Mouse (Mus musculus) left cerebral cortex, postnatal 4 days (tissue): Measurements from ENCODE around the gene Il15. TPM values are rescaled to one million over a fixed set of nuclear protein-coding genes. Genes with fewer than 3 reads are reported as not detected.

Experiments
- DNase-seq: peaks from one replicate; pipeline ENCODE4 v3.0.0-alpha.2; 2022
- intact Hi-C: fragments of 180-260 bp; cut with DNase I; formaldehyde crosslinking; loops from one replicate; pipeline ENCODE4 v1.15.1; 2025
- total RNA-seq, 2 experiments: library from RNA; stranded (reverse); gene quantifications; 2 replicates each; pipeline ENCODE4 v1.2.3; 2021

Gene Il15
- total RNA-seq, 2 experiments from 2014 or later = 1.3 TPM; not detected in 1

- DNase-seq = no peak
- intact Hi-C loops = no loop called here
Observed at GRCm38 (mm10) chr8:82370657-82371056, 32.4 kb downstream of the Il15 start.

GRCm38 (mm10) chr8:82361061-82361460, 42.0 kb downstream of the Il15 start:
- intact Hi-C loops = no loop called here
- DNase-seq = no peak

GRCm38 (mm10) chr8:82356091-82356490, 46.9 kb downstream of the Il15 start:
- DNase-seq = no peak
- intact Hi-C loops = loop anchor here (10.0 kb wide), 1 partner anchor 389 kb away; no protein-coding TSS in a partner anchor

- intact Hi-C loops = loop anchor here (10.0 kb wide), 1 partner anchor 393 kb away; no protein-coding TSS in a partner anchor
- DNase-seq = no peak
Observed at GRCm38 (mm10) chr8:82351268-82351943, 51.6 kb downstream of the Il15 start.

DNA sequence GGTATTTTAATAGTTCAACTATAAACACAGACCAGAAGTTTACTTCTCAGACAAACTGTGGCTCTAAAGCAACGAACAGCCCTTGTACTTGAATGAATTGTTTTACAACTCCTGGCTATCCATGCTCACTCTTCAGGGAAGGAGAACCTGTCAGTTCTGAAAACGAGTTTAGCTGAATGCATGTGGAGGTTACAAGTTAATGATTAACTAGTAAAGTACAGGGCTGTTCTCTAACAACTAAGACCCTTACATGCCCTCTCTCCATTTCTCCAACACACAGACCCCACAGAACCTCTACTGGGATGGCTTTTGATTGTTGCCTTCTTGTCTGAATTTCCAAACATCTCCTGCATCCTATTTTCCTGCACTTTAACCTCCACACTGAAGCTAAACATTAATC, 53.7 kb downstream of the Il15 start:
- intact Hi-C loops = no loop called here
- DNase-seq = no peak

- intact Hi-C loops = no loop called here
- no peak for DNase-seq
Observed at GRCm38 (mm10) chr8:82346485-82346884, 56.5 kb downstream of the Il15 start.

DNA sequence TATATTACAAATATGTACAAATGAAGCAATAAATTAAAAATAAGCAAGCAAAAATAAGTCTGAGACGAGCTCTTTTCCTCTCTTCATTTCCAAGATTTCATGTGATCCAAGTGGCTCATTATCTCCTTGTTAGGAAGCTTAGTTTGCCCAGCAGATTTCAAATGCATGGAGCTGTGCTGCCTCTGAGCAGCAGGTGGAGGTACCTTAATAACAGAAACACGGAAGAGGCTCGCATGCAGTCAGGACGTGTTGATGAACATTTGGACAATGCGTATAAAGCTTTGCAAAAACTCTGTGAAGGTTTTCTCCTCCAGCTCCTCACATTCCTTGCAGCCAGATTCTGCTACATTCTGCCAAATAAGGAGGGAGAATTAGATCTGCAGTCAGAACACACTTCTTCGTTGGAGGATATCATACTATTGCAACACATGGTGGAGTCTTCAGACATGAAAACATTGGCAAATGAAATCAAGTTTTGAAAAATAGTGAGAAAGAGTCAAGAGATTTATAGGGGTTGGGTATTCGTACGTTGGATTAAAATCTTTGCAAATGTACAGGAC, 71.3 kb downstream of the Il15 start:
- no peak for DNase-seq
- intact Hi-C loops = no loop called here

- DNase-seq = no peak
- intact Hi-C loops = no loop called here
Observed at GRCm38 (mm10) chr8:82327986-82328652, 74.9 kb downstream of the Il15 start.

DNA sequence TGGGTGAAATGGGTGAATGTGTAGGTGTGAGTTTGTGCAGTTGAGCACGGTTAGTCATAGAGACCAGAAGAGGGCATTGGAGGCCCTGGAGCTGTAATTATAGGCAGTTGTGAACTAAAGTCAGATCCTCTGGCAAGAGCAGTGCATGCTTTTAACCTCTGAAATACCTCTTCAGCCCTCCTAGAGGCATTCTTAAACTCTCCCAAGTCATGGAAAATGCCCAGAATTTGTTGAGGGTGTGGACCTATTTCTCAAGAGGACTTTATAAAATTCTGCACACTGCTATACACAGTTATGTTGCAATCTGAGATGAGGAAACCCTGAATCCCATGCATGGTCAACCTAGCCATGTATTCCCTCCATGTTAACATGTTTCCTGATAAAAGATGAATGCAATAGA, 77.0 kb downstream of the Il15 start:
- intact Hi-C loops = no loop called here
- DNase-seq = no peak

GRCm38 (mm10) chr8:82325586-82325985, 77.4 kb downstream of the Il15 start:
- intact Hi-C loops = no loop called here
- no peak for DNase-seq

DNA sequence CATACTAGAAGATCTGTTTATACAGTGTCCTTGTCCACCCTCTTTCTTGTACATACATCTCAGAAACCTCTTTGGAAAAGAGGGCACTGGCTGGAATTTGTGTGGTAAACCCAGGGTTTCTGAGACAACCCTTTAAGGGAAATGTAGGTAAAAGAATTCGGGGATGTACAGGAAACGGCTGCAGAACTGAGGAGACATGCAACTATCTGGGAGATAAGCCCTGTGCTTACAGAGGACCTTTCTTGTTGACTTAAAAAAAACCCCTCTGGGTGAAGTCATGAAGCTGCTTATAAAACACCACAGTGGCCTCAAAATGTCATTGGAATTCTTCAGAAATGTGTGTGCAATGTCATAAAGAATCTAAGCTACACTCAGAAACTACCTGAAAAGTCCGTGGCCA, 85.6 kb downstream of the Il15 start:
- DNase-seq = no peak
- intact Hi-C loops = no loop called here

DNA sequence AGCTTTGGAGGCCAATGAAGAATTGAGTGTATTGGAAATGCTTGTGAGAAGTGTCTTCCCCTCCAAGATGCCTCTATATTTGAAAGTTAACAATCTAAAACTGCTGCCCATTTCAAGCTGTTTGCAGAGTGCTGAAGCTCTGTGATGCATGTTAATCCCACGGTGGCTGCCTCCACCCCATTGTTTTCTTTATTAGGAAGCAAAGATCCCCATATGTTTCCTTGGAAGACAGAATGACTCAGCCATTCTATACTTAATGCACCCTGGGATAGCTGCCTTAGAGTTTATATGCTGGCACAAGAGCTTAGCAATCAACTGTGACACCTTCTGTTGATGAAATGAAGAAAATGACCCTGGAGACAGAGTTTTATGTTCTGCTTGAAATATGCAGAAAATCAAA, 96.6 kb downstream of the Il15 start:
- intact Hi-C loops = no loop called here
- DNase-seq = peak; percentile 1

GRCm38 (mm10) chr8:82296256-82296655, 106.8 kb downstream of the Il15 start:
- intact Hi-C loops = no loop called here
- DNase-seq = no peak

GRCm38 (mm10) chr8:82291659-82292058, 111.4 kb downstream of the Il15 start:
- DNase-seq = no peak
- intact Hi-C loops = no loop called here

GRCm38 (mm10) chr8:82285866-82286265, 117.2 kb downstream of the Il15 start:
- DNase-seq = peak; percentile 59
- intact Hi-C loops = no loop called here

DNA sequence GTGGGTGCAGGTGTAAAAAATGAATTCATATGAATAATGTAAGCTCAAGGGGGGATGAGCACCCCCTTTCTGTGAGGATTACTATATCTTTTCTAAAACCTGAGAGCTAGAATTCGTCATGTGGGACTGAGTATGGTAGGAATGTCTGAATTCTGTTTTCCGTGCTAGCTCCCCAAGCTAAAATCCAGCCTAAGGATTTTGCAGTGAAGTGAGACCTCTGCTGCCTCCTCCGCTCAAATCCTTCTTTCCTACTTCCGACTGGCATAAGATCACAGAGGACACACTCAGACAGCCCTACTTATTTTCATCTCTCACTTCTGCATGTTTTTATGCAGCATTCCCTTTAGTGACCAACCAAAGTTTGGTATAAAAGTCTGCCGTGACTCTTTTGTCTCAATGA, 121.0 kb downstream of the Il15 start:
- intact Hi-C loops = no loop called here

More for the DNA sequence above, 121.0 kb downstream of the Il15 start:
- no peak for DNase-seq
